Mouse (Mus musculus): Measurements from ENCODE around the gene Hs3st6.

GRCm38 (mm10) chr17:24727618-24728017, 25.2 kb upstream of the Hs3st6 start, which contains the start of gene Rpl3l:
- TF ChIP-seq CTCF (IDR thresholded peaks at IDR 0.05; ENCODE audit: insufficient read depth, low read depth, low read length), result no peak
- no peak for TF ChIP-seq POLR2A (IDR thresholded peaks at IDR 0.05; ENCODE audit: insufficient read depth, low read depth, low read length)
